Mouse (Mus musculus): ENCODE measurements at regions not wholly inside any gene's neighbourhood (a gene's known extent, or its start where the extent isn't known, plus 50 kb on each side); places are given as distances from the start of the nearest gene placed in this dataset.

DNA sequence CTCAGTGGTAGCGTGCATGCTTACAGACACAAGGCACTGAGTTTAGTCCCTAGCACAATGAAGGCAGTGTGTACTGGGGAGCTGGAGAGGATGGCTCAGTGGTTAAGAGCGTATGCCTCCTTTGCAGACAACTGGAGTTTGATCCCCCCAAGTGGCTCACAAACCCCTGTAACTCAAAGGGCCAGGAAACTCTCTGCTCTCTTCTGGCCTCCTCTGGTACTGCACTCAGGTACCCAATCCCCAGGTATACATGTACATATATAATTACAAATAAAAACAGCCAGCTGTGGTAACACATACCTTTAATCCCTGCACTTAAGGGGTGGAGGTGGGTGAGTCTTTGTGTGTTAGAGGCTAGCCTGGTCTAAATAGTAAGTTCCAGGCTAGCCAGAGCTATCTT, 56.9 kb upstream of the Tgif1 start:
- TF ChIP-seq CTCF (IDR thresholded peaks at IDR 0.05) (peak; percentile 45), EP300 (IDR thresholded peaks at IDR 0.05) (no peak)
- Histone ChIP-seq H3K4me3 (ENCODE audit: low read depth, low read length) (no peak overlapping the region), H3K36me3 (ENCODE audit: insufficient read depth, low read length) (no peaks in the 10 kb centered on the region), H3K4me2 (replicated peaks; ENCODE audit: low read depth, low read length) (no peak overlapping the region), H3K9ac (replicated peaks; ENCODE audit: low read depth) (no peak overlapping the region), H3K9me3 (ENCODE audit: low read length) (no peaks in the 10 kb centered on the region), H3K27me3 (replicated peaks; ENCODE audit: insufficient read depth, low read length) (no peaks in the 10 kb centered on the region), H3K27ac (ENCODE audit: low read length) (no peak overlapping the region), H3K4me1 (ENCODE audit: insufficient read depth, low read depth, low read length) (no peaks in the 10 kb centered on the region)
- no peak for ATAC-seq
- 87% methylated on average over 2 of the region's 2 CpGs for WGBS
- DNase-seq (ENCODE audit: low spot score) = no peak

DNA sequence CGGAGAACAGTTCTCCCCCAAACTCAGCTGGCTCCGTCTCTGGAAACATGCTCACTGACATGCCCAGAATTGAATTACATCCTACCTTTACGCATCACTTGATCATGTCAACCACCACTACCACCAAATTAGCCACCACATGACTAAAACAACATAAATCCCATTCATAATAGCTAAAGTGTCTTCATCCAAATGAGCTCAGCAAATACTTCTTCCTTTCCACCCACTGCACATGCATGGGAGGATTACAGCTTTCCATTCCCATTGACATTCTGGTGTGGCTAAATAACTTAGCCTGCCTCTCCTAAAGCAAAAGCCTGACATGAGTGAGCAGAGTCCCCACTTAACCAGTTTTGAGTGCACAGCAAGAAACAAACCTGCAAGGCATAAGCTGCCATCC, 56.2 kb upstream of the Tgif1 start:
- no peaks in the 10 kb centered on the region for H3K4me1 ChIP-seq (ENCODE audit: insufficient read depth, low read depth, low read length)
- no peaks in the 10 kb centered on the region for H3K27me3 ChIP-seq (replicated peaks; ENCODE audit: insufficient read depth, low read length)
- H3K9me3 ChIP-seq (ENCODE audit: low read length) = no peaks in the 10 kb centered on the region
- no peak overlapping the region for H3K4me2 ChIP-seq (replicated peaks; ENCODE audit: low read depth, low read length)
- TF ChIP-seq CTCF (IDR thresholded peaks at IDR 0.05) (no peak), EP300 (IDR thresholded peaks at IDR 0.05) (no peak)
- WGBS = 66% methylated on average over 3 of the region's 3 CpGs
- DNase-seq (ENCODE audit: low spot score) = no peak
- H3K9ac ChIP-seq (replicated peaks; ENCODE audit: low read depth) = no peak overlapping the region
- no peaks in the 10 kb centered on the region for H3K36me3 ChIP-seq (ENCODE audit: insufficient read depth, low read length)
- ATAC-seq = no peak
- no peak overlapping the region for H3K27ac ChIP-seq (ENCODE audit: low read length)
- no peak overlapping the region for H3K4me3 ChIP-seq (ENCODE audit: low read depth, low read length)

DNA sequence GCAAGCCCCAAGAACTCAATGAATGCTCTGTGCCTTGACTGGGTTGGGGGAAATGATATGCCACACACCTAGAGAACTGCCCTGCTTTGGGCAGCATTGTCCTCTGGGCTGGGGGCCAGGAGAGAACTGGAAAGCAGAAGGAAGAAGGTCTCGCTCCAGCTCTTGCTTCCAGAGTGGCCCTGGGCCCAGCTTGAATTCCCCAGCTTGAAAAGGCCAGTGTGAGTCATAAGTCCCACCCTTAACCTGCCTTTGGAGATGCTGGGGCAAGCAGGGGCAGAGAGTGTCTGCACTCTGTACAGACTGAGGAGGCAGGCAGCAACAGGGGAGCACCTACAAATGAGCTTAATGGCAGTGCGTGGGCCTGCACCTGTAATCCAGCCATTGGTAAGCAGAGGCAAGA, 55.0 kb upstream of the Tgif1 start:
- no peaks in the 10 kb centered on the region for H3K9me3 ChIP-seq (ENCODE audit: low read length)
- H3K36me3 ChIP-seq (ENCODE audit: insufficient read depth, low read length) = no peaks in the 10 kb centered on the region
- H3K27ac ChIP-seq (ENCODE audit: low read length) = no peak overlapping the region
- H3K27me3 ChIP-seq (replicated peaks; ENCODE audit: insufficient read depth, low read length) = no peaks in the 10 kb centered on the region
- no peaks in the 10 kb centered on the region for H3K4me1 ChIP-seq (ENCODE audit: insufficient read depth, low read depth, low read length)
- no peak overlapping the region for H3K9ac ChIP-seq (replicated peaks; ENCODE audit: low read depth)
- H3K4me3 ChIP-seq (ENCODE audit: low read depth, low read length) = no peak overlapping the region
- ATAC-seq (no peak), DNase-seq (ENCODE audit: low spot score) (no peak)
- H3K4me2 ChIP-seq (replicated peaks; ENCODE audit: low read depth, low read length) = no peak overlapping the region
- no peak for TF ChIP-seq CTCF (IDR thresholded peaks at IDR 0.05)
- no peak for TF ChIP-seq EP300 (IDR thresholded peaks at IDR 0.05)
- 75% methylated on average over 2 of the region's 2 CpGs for WGBS

All from lung, postnatal 0 days (tissue).